Mouse (Mus musculus): Measurements from ENCODE around the gene Pex11b. TPM values are rescaled to one million over a fixed set of nuclear protein-coding genes. Genes with fewer than 3 reads are reported as not detected.

Pex11b gene
- polyA plus RNA-seq, 1 experiment from 2014 or later, result 38.2 TPM

GRCm38 (mm10) chr3:96629729-96630600 is 5.2 kb upstream of the Pex11b start, which contains the start of gene Rbm8a:
TSS of gene Rbm8a (plus strand) at chr3:96629933.
- DNase-seq (ENCODE audit: low spot score) (peak; percentile 95), ATAC-seq (ENCODE audit: low FRiP score, low TSS enrichment) (peak; percentile 94)
- Histone ChIP-seq H3K36me3 (ENCODE audit: control insufficient read depth, insufficient read depth, low read length) (peaks cover 3% of the 10 kb centered on the region; the same call in 1 of the 2 replicates), H3K4me3 (ENCODE audit: low read depth, low read length) (peak within 1 kb of the TSS; percentile 68), H3K9ac (ENCODE audit: low read length) (peak within 1 kb of the TSS; percentile 77), H3K9me3 (ENCODE audit: control insufficient read depth, low read length) (no peaks in the 10 kb centered on the region), H3K27ac (replicated peaks) (peak within 1 kb of the TSS; percentile 85), H3K27me3 (ENCODE audit: control insufficient read depth, insufficient read depth, low read length) (no peaks in the 10 kb centered on the region), H3K4me2 (replicated peaks; ENCODE audit: low read depth) (peak within 1 kb of the TSS; percentile 80), H3K4me1 (replicated peaks; ENCODE audit: control insufficient read depth, insufficient read depth) (peaks cover 5% of the 10 kb centered on the region)
- WGBS, result under 1% methylated on average over 48 of the region's 48 CpGs
- TF ChIP-seq EP300 (optimal IDR thresholded peaks at IDR 0.05) (no peak), CTCF (IDR thresholded peaks at IDR 0.05; ENCODE audit: low read depth) (no peak)

GRCm38 (mm10) chr3:96632058-96632457 is 3.1 kb upstream of the Pex11b start:
- H3K9me3 ChIP-seq (ENCODE audit: control insufficient read depth, low read length), result no peaks in the 10 kb centered on the region
- no peak overlapping the region for H3K4me2 ChIP-seq (replicated peaks; ENCODE audit: low read depth)
- H3K4me3 ChIP-seq (ENCODE audit: low read depth, low read length), result no peak overlapping the region
- H3K4me1 ChIP-seq (replicated peaks; ENCODE audit: control insufficient read depth, insufficient read depth), result peaks cover 8% of the 10 kb centered on the region
- TF ChIP-seq EP300 (optimal IDR thresholded peaks at IDR 0.05), result no peak
- TF ChIP-seq CTCF (IDR thresholded peaks at IDR 0.05; ENCODE audit: low read depth), result no peak
- H3K36me3 ChIP-seq (ENCODE audit: control insufficient read depth, insufficient read depth, low read length), result peaks cover 3% of the 10 kb centered on the region; the same call in 1 of the 2 replicates
- no peak overlapping the region for H3K27ac ChIP-seq (replicated peaks)
- no peak for ATAC-seq (ENCODE audit: low FRiP score, low TSS enrichment)
- no peaks in the 10 kb centered on the region for H3K27me3 ChIP-seq (ENCODE audit: control insufficient read depth, insufficient read depth, low read length)
- H3K9ac ChIP-seq (ENCODE audit: low read length), result no peak overlapping the region
- DNase-seq (ENCODE audit: low spot score), result no peak

GRCm38 (mm10) chr3:96634015-96634414 is 1.2 kb upstream of the Pex11b start:
- TF ChIP-seq CTCF (IDR thresholded peaks at IDR 0.05; ENCODE audit: low read depth) (no peak), EP300 (optimal IDR thresholded peaks at IDR 0.05) (no peak)
- no peak overlapping the region for H3K4me3 ChIP-seq (ENCODE audit: low read depth, low read length)
- no peak overlapping the region for H3K4me2 ChIP-seq (replicated peaks; ENCODE audit: low read depth)
- no peaks in the 10 kb centered on the region for H3K27me3 ChIP-seq (ENCODE audit: control insufficient read depth, insufficient read depth, low read length)
- H3K9ac ChIP-seq (ENCODE audit: low read length), result no peak overlapping the region
- ATAC-seq (ENCODE audit: low FRiP score, low TSS enrichment) (no peak), DNase-seq (ENCODE audit: low spot score) (no peak)
- H3K9me3 ChIP-seq (ENCODE audit: control insufficient read depth, low read length), result no peaks in the 10 kb centered on the region
- peaks cover 7% of the 10 kb centered on the region for H3K36me3 ChIP-seq (ENCODE audit: control insufficient read depth, insufficient read depth, low read length)
- peaks cover 8% of the 10 kb centered on the region for H3K4me1 ChIP-seq (replicated peaks; ENCODE audit: control insufficient read depth, insufficient read depth)
- WGBS, result 48% methylated on average over 1 of the region's 1 CpGs
- no peak overlapping the region for H3K27ac ChIP-seq (replicated peaks)

GRCm38 (mm10) chr3:96635906-96636305 is 730 bp downstream of the Pex11b start:
- H3K9me3 ChIP-seq (ENCODE audit: control insufficient read depth, low read length), result no peaks in the 10 kb centered on the region
- peaks cover 7% of the 10 kb centered on the region for H3K4me1 ChIP-seq (replicated peaks; ENCODE audit: control insufficient read depth, insufficient read depth)
- TF ChIP-seq EP300 (optimal IDR thresholded peaks at IDR 0.05) (no peak), CTCF (IDR thresholded peaks at IDR 0.05; ENCODE audit: low read depth) (no peak)
- H3K4me3 ChIP-seq (ENCODE audit: low read depth, low read length), result peak overlapping the region; percentile 77
- WGBS, result 6% methylated on average over 15 of the region's 15 CpGs
- peak overlapping the region; percentile 74 for H3K4me2 ChIP-seq (replicated peaks; ENCODE audit: low read depth)
- H3K27me3 ChIP-seq (ENCODE audit: control insufficient read depth, insufficient read depth, low read length), result no peaks in the 10 kb centered on the region
- ATAC-seq (ENCODE audit: low FRiP score, low TSS enrichment) (no peak), DNase-seq (ENCODE audit: low spot score) (no peak)
- peak overlapping the region; percentile 93 for H3K9ac ChIP-seq (ENCODE audit: low read length)
- peak overlapping the region; percentile 84 for H3K27ac ChIP-seq (replicated peaks)
- H3K36me3 ChIP-seq (ENCODE audit: control insufficient read depth, insufficient read depth, low read length), result peaks cover 8% of the 10 kb centered on the region

GRCm38 (mm10) chr3:96636448-96636847 is 1.3 kb downstream of the Pex11b start:
- H3K36me3 ChIP-seq (ENCODE audit: control insufficient read depth, insufficient read depth, low read length), result peaks cover 8% of the 10 kb centered on the region
- no peak for TF ChIP-seq EP300 (optimal IDR thresholded peaks at IDR 0.05)
- TF ChIP-seq CTCF (IDR thresholded peaks at IDR 0.05; ENCODE audit: low read depth), result no peak
- H3K4me2 ChIP-seq (replicated peaks; ENCODE audit: low read depth), result peak overlapping the region; percentile 74
- peak overlapping the region; percentile 77 for H3K4me3 ChIP-seq (ENCODE audit: low read depth, low read length)
- 75% methylated on average over 11 of the region's 11 CpGs for WGBS
- DNase-seq (ENCODE audit: low spot score) (no peak), ATAC-seq (ENCODE audit: low FRiP score, low TSS enrichment) (no peak)
- H3K4me1 ChIP-seq (replicated peaks; ENCODE audit: control insufficient read depth, insufficient read depth), result peaks cover 6% of the 10 kb centered on the region; the same call in 1 of the 2 replicates
- H3K27ac ChIP-seq (replicated peaks), result no peak overlapping the region
- no peaks in the 10 kb centered on the region for H3K27me3 ChIP-seq (ENCODE audit: control insufficient read depth, insufficient read depth, low read length)
- H3K9me3 ChIP-seq (ENCODE audit: control insufficient read depth, low read length), result no peaks in the 10 kb centered on the region
- H3K9ac ChIP-seq (ENCODE audit: low read length), result peak overlapping the region; percentile 93; the same call in 1 of the 2 replicates

GRCm38 (mm10) chr3:96639219-96639618 is 4.0 kb downstream of the Pex11b start:
- Histone ChIP-seq H3K36me3 (ENCODE audit: control insufficient read depth, insufficient read depth, low read length) (peaks cover 10% of the 10 kb centered on the region), H3K4me2 (replicated peaks; ENCODE audit: low read depth) (no peak overlapping the region), H3K4me3 (ENCODE audit: low read depth, low read length) (no peak overlapping the region), H3K27me3 (ENCODE audit: control insufficient read depth, insufficient read depth, low read length) (no peaks in the 10 kb centered on the region), H3K27ac (replicated peaks) (no peak overlapping the region), H3K9me3 (ENCODE audit: control insufficient read depth, low read length) (no peaks in the 10 kb centered on the region), H3K4me1 (replicated peaks; ENCODE audit: control insufficient read depth, insufficient read depth) (peaks cover 6% of the 10 kb centered on the region; the same call in 1 of the 2 replicates), H3K9ac (ENCODE audit: low read length) (no peak overlapping the region)
- TF ChIP-seq EP300 (optimal IDR thresholded peaks at IDR 0.05) (no peak), CTCF (IDR thresholded peaks at IDR 0.05; ENCODE audit: low read depth) (peak; percentile 80)
- DNase-seq (ENCODE audit: low spot score) (peak; percentile 72), ATAC-seq (ENCODE audit: low FRiP score, low TSS enrichment) (no peak)
- WGBS, result 88% methylated on average over 1 of the region's 1 CpGs

All from stomach, postnatal 0 days (tissue).